Mouse (Mus musculus): Measurements from ENCODE around the gene Ell2.

Gene Ell2

GRCm38 (mm10) chr13:75771984-75772730, 65.6 kb downstream of the Ell2 start:
- no peak for DNase-seq

- DNase-seq: no peak
Observed at GRCm38 (mm10) chr13:75775961-75776360, 69.4 kb downstream of the Ell2 start.

GRCm38 (mm10) chr13:75776692-75777091, 70.1 kb downstream of the Ell2 start:
- DNase-seq: no peak

- no peak for DNase-seq
Observed at GRCm38 (mm10) chr13:75778156-75778555, 71.6 kb downstream of the Ell2 start.

GRCm38 (mm10) chr13:75779169-75779568, 72.6 kb downstream of the Ell2 start:
- no peak for DNase-seq

- peak in 1 of 2 experiments; percentile 4 for DNase-seq
Observed at GRCm38 (mm10) chr13:75780096-75780495, 73.5 kb downstream of the Ell2 start.

GRCm38 (mm10) chr13:75785726-75786125, 79.2 kb downstream of the Ell2 start:
- DNase-seq: no peak

- DNase-seq: no peak
Observed at GRCm38 (mm10) chr13:75786264-75786663, 79.7 kb downstream of the Ell2 start.

GRCm38 (mm10) chr13:75787364-75787763, 80.8 kb downstream of the Ell2 start:
- no peak for DNase-seq

- no peak for DNase-seq
Observed at GRCm38 (mm10) chr13:75788178-75788577, 81.6 kb downstream of the Ell2 start.

GRCm38 (mm10) chr13:75789061-75789834, 82.7 kb downstream of the Ell2 start:
- DNase-seq: no peak

- no peak for DNase-seq
Observed at GRCm38 (mm10) chr13:75790550-75791205, 84.1 kb downstream of the Ell2 start.

GRCm38 (mm10) chr13:75793863-75794629, 87.5 kb downstream of the Ell2 start:
- DNase-seq: no peak

GRCm38 (mm10) chr13:75797369-75798141, 91.0 kb downstream of the Ell2 start:
- peak; percentile 95 for DNase-seq

- peak; percentile 21 to 33 for DNase-seq
Observed at GRCm38 (mm10) chr13:75798413-75799302, 92.1 kb downstream of the Ell2 start.

- no peak for DNase-seq
Observed at GRCm38 (mm10) chr13:75799421-75799820, 92.9 kb downstream of the Ell2 start.

- no peak for DNase-seq
Observed at GRCm38 (mm10) chr13:75807969-75808368, 101.4 kb downstream of the Ell2 start.

- DNase-seq: no peak
Observed at GRCm38 (mm10) chr13:75809957-75810356, 103.4 kb downstream of the Ell2 start.

GRCm38 (mm10) chr13:75817183-75817582, 110.6 kb downstream of the Ell2 start:
- no peak for DNase-seq

GRCm38 (mm10) chr13:75818486-75818885, 111.9 kb downstream of the Ell2 start:
- DNase-seq: no peak
